Mouse (Mus musculus): ENCODE data around the gene Chrd. TPM values are rescaled to one million over a fixed set of nuclear protein-coding genes. Genes with fewer than 3 reads are reported as not detected.

Gene Chrd
- not detected in 2 replicates for polyA plus RNA-seq (2012; ENCODE audit: insufficient read depth, insufficient read length, low replicate concordance, missing spikeins)

- peak within 1 kb of the TSS; percentile 64 for H3K4me3 ChIP-seq (ENCODE audit: insufficient read depth, low read depth, low read length)
- H3K27ac ChIP-seq (ENCODE audit: insufficient read depth, low read depth, low read length) = no peak within 1 kb of the TSS
- WGBS = under 1% methylated on average over 68 of the region's 70 CpGs
- TF ChIP-seq CTCF (IDR thresholded peaks at IDR 0.05; ENCODE audit: insufficient read depth, low read depth, low read length) (no peak), POLR2A (IDR thresholded peaks at IDR 0.05; ENCODE audit: insufficient read depth, low read depth, low read length) (no peak)
- peaks cover 12% of the 10 kb centered on the region for H3K4me1 ChIP-seq (ENCODE audit: control insufficient read depth, insufficient read depth, low read length)
Measured at GRCm38 (mm10) chr16:20732925-20733730, at the start of gene Chrd. Gene Chrd, plus strand, starts transcription at chr16:20733127.

GRCm38 (mm10) chr16:20690774-20691173 is 42.2 kb upstream of the Chrd start:
- TF ChIP-seq CTCF (IDR thresholded peaks at IDR 0.05; ENCODE audit: insufficient read depth, low read depth, low read length) = no peak
- no peak for TF ChIP-seq POLR2A (IDR thresholded peaks at IDR 0.05; ENCODE audit: insufficient read depth, low read depth, low read length)
- Histone ChIP-seq H3K27ac (ENCODE audit: insufficient read depth, low read depth, low read length) (no peak overlapping the region), H3K4me3 (ENCODE audit: insufficient read depth, low read depth, low read length) (no peak overlapping the region), H3K4me1 (ENCODE audit: control insufficient read depth, insufficient read depth, low read length) (peaks cover 23% of the 10 kb centered on the region)
- 86% methylated on average over 3 of the region's 3 CpGs for WGBS

- Histone ChIP-seq H3K4me1 (ENCODE audit: control insufficient read depth, insufficient read depth, low read length) (peaks cover 28% of the 10 kb centered on the region), H3K4me3 (ENCODE audit: insufficient read depth, low read depth, low read length) (no peak overlapping the region), H3K27ac (ENCODE audit: insufficient read depth, low read depth, low read length) (no peak overlapping the region)
- TF ChIP-seq POLR2A (IDR thresholded peaks at IDR 0.05; ENCODE audit: insufficient read depth, low read depth, low read length) = no peak
- TF ChIP-seq CTCF (IDR thresholded peaks at IDR 0.05; ENCODE audit: insufficient read depth, low read depth, low read length) = no peak
- 52% methylated on average over 1 of the region's 1 CpGs for WGBS
Measured at GRCm38 (mm10) chr16:20691617-20692016, 41.3 kb upstream of the Chrd start.

- Histone ChIP-seq H3K4me3 (ENCODE audit: insufficient read depth, low read depth, low read length) (no peak overlapping the region), H3K27ac (ENCODE audit: insufficient read depth, low read depth, low read length) (0 out of 2 replicates have a peak overlapping the region, but pooled peaks have one; percentile 18), H3K4me1 (ENCODE audit: control insufficient read depth, insufficient read depth, low read length) (peaks cover 28% of the 10 kb centered on the region)
- TF ChIP-seq CTCF (IDR thresholded peaks at IDR 0.05; ENCODE audit: insufficient read depth, low read depth, low read length) (no peak), POLR2A (IDR thresholded peaks at IDR 0.05; ENCODE audit: insufficient read depth, low read depth, low read length) (no peak)
- WGBS = 31% methylated on average over 16 of the region's 16 CpGs
Measured at GRCm38 (mm10) chr16:20692241-20692965, 40.5 kb upstream of the Chrd start.

- whole genome bisulfite sequencing = under 1% methylated on average over 36 of the region's 37 CpGs
- Histone ChIP-seq H3K4me3 (ENCODE audit: insufficient read depth, low read depth, low read length) (peak within 1 kb of the TSS; percentile 67), H3K27ac (ENCODE audit: insufficient read depth, low read depth, low read length) (peak within 1 kb of the TSS; percentile 71), H3K4me1 (ENCODE audit: control insufficient read depth, insufficient read depth, low read length) (peaks cover 28% of the 10 kb centered on the region)
- TF ChIP-seq POLR2A (IDR thresholded peaks at IDR 0.05; ENCODE audit: insufficient read depth, low read depth, low read length) = peak; percentile 53; the same call in 1 of the 2 replicates
- no peak for TF ChIP-seq CTCF (IDR thresholded peaks at IDR 0.05; ENCODE audit: insufficient read depth, low read depth, low read length)
Measured at GRCm38 (mm10) chr16:20693111-20693701, 39.7 kb upstream of the Chrd start, which contains the start of gene Fam131a. Gene Fam131a, plus strand, starts transcription at chr16:20693241.

- H3K4me3 ChIP-seq (ENCODE audit: insufficient read depth, low read depth, low read length) = peak overlapping the region; percentile 22
- TF ChIP-seq CTCF (IDR thresholded peaks at IDR 0.05; ENCODE audit: insufficient read depth, low read depth, low read length) (no peak), POLR2A (IDR thresholded peaks at IDR 0.05; ENCODE audit: insufficient read depth, low read depth, low read length) (no peak)
- H3K4me1 ChIP-seq (ENCODE audit: control insufficient read depth, insufficient read depth, low read length) = peaks cover 28% of the 10 kb centered on the region
- 21% methylated on average over 8 of the region's 8 CpGs for WGBS
- peak overlapping the region; percentile 91 for H3K27ac ChIP-seq (ENCODE audit: insufficient read depth, low read depth, low read length)
Measured at GRCm38 (mm10) chr16:20694781-20695180, 38.1 kb upstream of the Chrd start.

- H3K4me3 ChIP-seq (ENCODE audit: insufficient read depth, low read depth, low read length) = peak overlapping the region; percentile 73
- peak; percentile 23; the same call in 1 of the 2 replicates for TF ChIP-seq POLR2A (IDR thresholded peaks at IDR 0.05; ENCODE audit: insufficient read depth, low read depth, low read length)
- TF ChIP-seq CTCF (IDR thresholded peaks at IDR 0.05; ENCODE audit: insufficient read depth, low read depth, low read length) = no peak
- H3K4me1 ChIP-seq (ENCODE audit: control insufficient read depth, insufficient read depth, low read length) = peaks cover 32% of the 10 kb centered on the region
- H3K27ac ChIP-seq (ENCODE audit: insufficient read depth, low read depth, low read length) = peak overlapping the region; percentile 91
- 1% methylated on average over 46 of the region's 46 CpGs for WGBS
Measured at GRCm38 (mm10) chr16:20695622-20696323, 37.2 kb upstream of the Chrd start.

GRCm38 (mm10) chr16:20699266-20699665 is 33.7 kb upstream of the Chrd start:
- TF ChIP-seq POLR2A (IDR thresholded peaks at IDR 0.05; ENCODE audit: insufficient read depth, low read depth, low read length) = no peak
- no peak for TF ChIP-seq CTCF (IDR thresholded peaks at IDR 0.05; ENCODE audit: insufficient read depth, low read depth, low read length)

More at GRCm38 (mm10) chr16:20699266-20699665, 33.7 kb upstream of the Chrd start:
- Histone ChIP-seq H3K4me3 (ENCODE audit: insufficient read depth, low read depth, low read length) (no peak overlapping the region), H3K27ac (ENCODE audit: insufficient read depth, low read depth, low read length) (no peak overlapping the region), H3K4me1 (ENCODE audit: control insufficient read depth, insufficient read depth, low read length) (peaks cover 41% of the 10 kb centered on the region)
- WGBS = 80% methylated on average over 5 of the region's 5 CpGs

Measured in olfactory bulb, adult 2 months (tissue).